Mouse (Mus musculus) c-Kit-positive CD71-negative TER-119-negative erythroid progenitor cells, embryonic 14.5 days (primary cell): ENCODE data around the gene Slc22a4.
"Not testable (repeated sequence)": the region's sequence is repeated elsewhere in the genome, so short reads cannot be mapped to it uniquely, and the experiment has no call there.

Experiments used
- DNase-seq: peaks from one replicate; pipeline ENCODE4 v3.0.0-alpha.2; 2013; ENCODE audit warnings: low read depth

The Slc22a4 gene

DNA sequence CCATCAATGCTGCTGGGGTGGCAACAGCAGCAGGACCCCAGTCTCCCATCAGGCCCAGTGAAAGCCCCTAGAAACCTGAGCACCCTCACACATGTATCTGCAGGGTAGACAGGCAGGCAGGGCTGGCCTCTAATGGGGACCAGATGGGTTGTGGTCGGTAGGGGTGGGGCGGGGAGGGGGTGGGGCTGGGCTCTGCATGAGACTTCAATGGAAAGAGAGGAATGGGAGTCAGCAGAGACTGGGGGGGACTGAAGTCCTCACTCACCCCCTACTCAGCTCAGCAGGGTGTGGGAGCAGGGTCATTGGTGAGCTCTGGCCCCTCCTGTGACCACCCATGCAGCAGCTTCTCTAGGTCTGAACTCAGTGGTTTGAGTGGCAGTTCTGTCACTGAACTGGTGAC lies 29.5 kb upstream of the Slc22a4 start:
- no peak for DNase-seq

DNA sequence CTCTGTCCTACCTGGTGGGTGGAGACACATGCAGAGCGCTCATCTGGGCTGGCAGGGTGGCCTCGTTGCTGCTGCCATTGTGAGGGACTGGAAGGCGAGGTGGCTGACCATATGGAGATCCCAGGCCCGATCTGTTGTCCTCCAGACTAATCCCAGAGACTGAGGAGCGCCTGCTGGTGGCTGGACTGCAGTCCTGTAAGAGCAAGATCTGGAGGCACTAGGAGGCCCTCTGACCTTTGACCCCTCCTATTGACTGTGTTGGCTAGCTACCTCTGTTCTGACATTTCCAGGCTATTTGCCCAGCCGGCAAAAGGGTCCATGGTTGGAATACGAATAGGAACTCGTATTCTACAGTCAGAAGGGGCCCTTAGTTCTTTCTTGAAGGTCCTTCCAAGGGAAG lies 28.2 kb upstream of the Slc22a4 start:
- DNase-seq = no peak

DNA sequence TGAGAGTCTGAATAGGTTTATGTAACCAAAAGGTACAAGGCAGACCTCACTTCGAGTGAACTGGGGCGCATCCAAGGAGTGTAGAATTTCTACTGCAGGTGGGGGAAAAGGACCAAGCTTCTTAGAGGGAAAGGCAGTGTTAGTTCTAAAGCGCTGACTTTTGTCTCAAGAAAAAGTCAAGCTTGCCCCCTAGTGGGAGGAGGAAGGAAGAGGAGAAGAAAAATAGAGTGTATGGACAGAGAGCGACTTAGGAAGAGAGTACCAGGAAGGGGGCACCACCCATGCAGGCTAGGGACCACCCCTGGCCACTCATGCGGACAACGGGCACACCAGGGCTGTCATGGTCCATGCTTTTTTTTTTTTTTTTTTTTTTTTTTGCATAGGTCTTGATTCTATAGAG lies 26.4 kb upstream of the Slc22a4 start:
- peak; percentile 72 for DNase-seq

DNA sequence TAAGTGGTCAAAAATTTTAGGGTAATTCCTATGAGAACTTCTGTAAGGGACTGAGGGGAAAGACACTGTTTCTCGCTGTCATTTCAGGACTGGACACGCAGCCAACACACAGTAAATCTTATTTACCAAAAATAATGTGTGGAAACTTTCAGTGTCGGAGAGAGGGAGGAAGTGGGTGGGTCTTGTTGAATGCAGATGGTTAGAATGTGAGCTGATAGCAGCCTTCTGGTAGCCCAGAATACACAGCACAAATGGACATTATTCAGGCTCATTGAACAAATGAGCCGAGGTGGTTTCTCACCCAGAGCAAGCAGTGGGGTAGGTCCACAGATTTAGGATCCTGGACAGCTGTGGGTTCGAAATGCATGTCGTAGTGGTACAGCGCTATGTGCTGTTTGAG lies 25.2 kb upstream of the Slc22a4 start:
- DNase-seq = no peak

DNA sequence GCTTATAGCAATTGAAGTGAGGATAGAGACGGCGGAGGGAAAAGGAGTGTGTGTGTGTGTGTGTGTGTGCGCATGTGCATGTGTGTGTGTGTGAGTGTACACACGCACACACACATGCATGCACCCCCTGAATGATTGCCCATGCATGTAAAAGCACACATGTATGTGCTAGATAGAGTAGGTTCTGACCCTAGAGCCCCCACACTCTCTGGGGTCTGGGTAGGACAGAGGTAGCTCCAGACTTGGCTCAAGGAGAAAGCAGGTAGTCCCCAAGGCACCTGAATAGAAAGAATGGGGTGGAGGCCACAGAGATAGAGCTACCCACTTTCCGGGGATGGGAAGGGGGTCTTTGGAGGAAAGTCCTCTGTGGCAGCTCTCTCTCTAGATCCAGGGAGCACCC lies 24.2 kb upstream of the Slc22a4 start:
- no peak for DNase-seq

DNA sequence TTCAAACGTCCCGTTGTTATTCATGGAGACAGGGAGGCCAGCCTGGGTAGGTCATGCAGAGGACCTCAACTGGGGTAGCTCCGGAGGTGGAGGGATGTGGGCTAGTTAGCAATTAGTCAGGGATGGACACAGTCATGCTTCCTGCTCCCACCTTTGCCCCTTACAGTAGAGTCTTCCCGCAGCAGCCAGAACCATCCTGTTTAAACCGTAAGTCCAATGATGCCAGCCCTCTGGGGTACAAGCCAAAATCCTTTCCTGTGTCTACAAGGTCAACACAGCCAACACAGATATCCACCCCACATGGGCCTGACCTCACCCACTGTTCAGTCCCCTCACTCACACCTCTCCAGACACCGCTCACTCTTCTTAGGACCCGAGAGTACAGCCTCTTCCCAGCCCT lies 23.3 kb upstream of the Slc22a4 start:
- no peak for DNase-seq

DNA sequence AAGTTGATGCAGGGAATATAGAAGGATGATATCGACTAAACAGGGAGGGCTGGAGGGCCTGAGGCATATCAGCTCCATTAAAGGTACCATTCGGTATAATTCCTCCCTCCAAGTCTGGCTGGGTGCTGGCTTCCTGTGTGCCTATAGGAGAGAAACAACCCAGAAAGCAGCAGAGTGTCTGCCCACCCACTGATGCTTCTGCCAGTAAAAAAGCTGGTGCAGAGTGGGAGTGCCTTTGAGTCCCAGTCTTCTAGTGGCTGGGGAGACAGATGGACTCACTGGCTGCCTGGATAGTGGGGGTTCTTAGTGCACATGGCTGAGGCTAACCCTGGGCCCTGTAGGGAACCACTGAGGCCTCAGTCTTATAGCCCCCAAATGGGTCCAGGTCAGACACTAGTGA lies 22.3 kb upstream of the Slc22a4 start:
- no peak for DNase-seq

DNA sequence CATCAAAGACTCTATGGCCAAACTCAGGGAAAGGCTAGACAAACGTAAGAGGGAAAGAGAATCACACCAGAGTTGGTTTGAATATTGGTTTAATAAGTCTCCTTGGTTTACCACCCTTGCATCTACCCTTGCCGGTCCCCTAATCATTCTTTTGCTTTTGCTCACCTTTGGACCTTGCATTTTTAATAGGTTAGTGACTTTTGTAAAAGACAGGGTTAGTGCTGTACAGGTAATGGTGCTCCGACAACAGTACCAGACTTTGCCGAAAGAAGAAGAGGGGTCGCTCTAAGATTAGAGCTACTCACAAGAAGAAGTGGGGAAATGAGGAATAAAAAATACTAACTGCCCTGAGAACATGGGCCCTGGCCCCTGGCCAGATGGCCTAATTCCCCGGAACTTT lies 12.8 kb upstream of the Slc22a4 start:
- DNase-seq = no peak

DNA sequence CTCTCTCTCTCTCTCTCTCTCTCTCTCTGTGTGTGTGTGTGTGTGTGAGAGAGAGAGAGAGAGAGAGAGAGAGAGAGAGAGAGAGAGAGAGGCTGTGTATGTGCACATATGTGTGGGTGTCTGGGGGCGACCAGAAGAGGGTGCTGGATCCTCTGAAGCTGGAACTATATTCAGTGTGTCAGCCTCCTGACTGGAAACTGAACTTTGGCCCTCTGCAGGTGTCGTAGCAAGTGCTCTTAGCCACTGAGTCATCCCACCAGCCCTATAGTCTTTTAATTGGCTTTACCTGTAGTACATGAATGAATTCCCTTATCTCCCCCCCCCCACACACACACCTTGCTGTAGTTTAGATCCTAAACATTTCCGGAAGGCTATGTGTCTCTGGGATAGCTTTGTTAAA lies 5.0 kb upstream of the Slc22a4 start:
- not testable (repeated sequence) for DNase-seq

DNA sequence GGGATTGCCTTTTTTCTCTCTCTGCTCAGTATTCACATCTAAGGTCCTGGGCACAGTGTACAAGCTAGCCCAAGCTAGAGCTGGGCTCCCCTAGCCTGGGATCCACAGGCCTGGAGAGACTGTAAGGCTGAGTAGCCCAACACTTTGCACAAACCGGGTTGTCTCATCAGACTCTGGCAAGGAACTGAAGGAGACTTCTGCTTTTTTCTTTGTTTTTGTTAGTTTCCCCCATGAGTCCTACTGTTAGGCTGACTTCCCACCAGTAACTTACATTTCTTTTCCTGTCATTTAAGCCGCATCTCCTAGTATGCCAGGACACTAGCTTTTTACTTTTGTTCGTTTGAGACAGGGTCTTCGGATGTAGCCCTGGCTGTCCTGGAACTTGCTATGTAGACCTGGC lies 1.1 kb upstream of the Slc22a4 start:
- no peak for DNase-seq

DNA sequence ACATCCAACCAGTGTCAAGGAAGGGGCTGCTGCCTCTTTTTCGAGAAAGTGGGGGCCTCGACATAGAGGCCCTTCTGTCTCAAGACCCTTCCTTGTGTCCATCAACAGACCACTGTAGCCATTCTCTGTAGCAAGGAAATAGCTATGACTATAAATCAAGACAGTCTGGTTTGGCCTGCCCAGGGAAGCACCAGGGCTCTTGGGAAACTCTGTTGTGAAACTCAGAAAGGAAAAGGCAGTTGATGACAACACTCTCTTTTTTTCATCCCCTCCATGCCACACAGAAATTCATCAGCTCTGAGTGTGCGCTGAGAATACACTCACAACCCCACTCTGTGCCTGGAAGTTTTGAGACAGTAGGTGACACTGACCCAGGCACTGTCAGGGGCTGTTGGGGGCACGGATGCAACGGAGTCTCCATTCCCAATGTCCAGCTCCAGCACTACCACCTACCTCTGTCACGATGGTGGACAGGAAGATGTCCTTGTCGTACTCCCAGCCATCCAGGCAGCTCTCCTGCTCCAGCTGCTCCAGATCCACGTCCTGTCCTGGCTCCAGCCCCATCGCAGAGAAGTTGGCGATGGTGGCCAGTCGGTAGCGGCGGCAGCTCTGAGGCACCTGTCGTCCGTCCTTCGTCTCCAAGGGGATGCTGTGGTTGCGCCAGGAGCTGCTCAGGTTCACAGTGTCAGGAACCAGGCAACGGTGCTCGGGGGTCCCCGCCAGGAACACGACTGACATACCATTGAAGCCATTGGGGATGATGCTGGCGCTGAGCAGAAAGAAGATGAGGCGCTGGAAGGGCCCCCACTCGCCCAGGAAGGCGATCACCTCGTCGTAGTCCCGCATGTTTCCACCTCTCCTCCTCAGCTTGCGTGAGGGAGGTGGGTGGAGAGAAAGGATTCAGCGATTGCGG lies 503 bp downstream of the Slc22a4 start:
- DNase-seq = no peak

DNA sequence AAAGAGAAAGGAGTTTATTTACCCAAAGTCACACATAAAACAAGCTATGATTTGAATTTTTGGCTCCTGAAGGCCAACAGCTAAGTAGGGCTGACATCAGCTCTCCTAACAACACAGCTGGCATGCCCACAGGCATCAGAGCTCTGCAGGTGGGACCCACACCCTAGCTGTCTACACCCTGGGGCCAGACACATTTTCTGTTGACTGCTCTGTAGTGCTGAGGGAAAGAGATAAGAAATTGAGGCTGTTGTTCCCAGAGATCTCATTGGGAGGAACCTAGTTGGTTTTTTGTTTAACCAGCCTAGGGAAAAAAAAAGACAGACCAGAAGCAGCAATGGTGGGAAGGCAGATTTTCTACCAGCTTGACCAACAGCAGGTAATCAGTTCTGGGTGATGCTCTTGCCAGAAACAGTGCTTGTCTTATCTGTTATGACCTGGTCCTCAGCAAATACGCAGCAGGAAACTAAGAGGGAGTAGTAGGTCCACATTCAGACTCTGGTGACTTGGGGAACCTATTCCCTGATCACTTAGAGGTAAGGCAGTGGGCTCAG lies 1.3 kb downstream of the Slc22a4 start:
- peak; percentile 23 for DNase-seq

DNA sequence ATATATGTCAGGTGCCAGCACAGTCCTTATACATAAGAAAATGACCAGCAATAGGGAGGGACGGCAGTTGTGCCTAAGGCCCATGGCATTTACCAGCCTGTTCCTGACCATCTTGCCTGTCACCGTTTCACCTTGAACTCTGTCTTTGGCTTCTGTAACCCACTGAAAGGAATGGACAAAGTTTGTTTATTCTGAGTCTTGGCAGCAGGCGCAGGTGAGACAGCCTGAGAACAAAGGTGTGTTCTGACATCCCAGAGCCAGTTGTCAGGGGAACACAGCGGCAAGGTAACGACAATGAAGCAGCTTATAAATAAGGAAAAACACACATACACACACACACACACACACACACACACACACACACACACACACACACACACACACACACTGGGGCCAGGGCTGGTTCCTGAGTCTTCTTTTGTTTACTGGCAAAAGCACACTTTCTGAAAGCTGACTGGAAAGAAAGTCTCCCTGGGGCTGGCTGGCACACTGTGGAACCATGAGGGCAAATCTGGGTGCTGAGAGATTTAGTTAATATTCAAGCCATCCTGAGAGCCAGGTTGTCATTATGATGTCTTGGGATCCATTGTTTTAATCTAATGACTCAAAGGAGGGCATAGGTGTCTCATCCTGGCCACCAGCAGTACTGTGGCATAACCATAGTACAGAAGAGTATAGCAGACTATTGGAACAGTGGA lies 6.3 kb downstream of the Slc22a4 start:
- no peak for DNase-seq

DNA sequence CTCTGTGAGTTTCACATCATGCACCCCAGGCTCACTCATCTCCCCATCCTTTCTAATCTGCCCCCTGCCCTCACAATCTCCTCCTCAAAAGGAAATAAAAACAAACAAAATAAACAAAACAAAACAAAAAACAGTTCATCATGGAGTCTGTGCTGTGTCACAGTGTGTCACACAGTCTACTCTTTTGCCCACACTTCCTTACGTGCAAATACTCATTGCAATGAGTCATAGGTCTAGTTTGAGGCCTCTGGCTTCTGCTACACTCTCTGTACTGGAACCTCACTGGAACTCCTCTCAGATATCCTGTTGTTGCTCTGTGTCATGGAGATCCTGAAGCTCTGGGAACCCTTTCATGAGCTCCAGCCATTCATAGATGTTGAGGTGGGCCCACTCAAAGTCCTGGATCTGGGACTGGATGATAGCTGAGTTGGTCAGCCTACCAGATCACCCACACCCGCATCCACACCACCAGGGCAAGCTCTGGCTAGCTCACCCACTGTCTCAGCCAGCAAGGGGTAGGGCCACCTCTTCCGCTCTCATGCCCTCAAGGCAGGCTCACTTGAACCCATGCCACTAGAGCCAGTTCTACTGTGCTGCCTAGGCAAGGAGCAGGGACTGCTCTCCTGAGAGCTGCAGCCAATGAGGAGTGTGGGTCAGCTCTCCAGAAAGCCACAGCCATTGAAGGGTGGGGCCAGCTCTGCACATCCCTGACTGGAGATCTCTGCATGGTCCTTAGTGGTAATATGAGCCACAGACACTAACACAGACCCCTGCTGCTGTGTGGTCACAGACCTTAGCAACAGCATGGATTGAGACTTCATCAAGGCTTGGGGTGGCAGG lies 8.8 kb downstream of the Slc22a4 start:
- DNase-seq = no peak

DNA sequence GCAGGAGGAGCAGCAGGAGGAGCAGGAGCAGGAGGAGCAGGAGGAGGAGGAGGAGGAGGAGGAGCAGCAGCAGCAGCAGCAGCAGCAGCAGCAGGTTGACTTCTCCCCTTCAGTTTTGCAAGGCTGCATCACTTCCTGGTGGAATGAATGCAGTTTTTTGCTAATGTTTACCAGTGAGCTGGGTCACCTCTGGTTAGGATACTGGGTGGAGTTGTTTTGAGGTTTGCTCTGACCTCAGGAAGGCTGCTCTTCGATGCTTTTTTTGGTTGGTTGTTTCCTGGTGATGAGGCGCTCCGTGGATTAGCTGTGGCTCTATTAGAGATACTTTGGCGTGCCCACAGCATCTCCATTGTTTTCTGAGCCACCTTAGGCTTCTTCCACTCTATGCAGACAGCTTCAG lies 10.3 kb downstream of the Slc22a4 start:
- no peak for DNase-seq

DNA sequence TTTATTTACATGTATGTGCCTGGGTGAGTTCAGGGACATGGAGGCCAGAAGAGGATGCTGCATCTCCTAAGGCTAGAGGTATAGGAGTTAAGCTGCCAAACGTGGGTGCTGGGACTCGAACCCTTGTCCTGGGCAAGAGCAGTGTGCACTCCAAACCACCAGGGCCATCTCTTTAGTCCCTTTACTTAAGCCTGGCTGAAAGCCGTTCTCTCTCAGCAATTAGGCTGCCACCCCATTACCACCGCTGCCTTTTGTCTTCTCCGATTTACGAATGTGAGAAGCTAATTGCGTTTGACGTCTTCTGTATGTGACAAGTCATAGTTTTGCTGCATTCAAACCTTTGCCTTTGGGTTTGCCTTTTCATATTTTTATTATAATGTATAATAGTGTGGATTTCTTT lies 11.8 kb downstream of the Slc22a4 start:
- DNase-seq = no peak

DNA sequence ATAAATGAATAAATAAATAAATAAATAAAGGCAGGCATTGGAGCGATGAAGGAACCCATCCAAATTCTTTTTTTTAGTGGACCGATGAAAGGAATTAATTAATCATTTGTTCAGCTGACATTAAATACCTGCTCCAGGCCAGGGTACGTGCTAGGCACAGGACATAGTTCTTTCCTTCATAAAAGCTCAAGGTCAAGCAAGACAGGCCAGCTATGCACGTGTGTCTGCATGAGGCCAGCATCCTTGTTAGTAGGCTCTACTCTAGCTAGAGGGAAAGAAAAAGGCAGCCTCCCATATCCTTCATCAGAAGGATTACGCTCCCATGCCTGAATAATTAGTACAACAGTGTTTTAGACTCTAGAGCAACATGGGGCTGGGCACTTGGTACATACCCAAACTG lies 14.9 kb downstream of the Slc22a4 start:
- DNase-seq = no peak

DNA sequence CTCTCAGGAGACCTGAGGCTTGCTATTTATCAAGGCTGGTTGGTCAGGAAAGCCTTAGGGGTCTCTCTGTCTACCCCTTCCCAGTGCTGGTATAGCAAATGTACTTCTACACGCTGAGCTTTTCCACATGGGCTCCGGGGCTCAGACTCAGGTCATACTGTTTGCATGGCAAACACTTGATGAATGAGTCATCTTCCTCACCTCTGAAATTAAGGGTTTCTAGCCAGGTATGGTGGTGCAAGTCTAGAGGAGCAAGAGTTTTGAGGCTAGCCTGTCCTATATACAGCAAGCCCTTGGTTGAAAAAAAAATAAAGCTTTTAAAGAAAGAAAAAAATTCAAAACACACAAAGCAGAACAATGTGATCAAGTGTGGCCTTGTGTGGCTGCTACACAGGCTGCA lies 16.6 kb downstream of the Slc22a4 start:
- DNase-seq = no peak

DNA sequence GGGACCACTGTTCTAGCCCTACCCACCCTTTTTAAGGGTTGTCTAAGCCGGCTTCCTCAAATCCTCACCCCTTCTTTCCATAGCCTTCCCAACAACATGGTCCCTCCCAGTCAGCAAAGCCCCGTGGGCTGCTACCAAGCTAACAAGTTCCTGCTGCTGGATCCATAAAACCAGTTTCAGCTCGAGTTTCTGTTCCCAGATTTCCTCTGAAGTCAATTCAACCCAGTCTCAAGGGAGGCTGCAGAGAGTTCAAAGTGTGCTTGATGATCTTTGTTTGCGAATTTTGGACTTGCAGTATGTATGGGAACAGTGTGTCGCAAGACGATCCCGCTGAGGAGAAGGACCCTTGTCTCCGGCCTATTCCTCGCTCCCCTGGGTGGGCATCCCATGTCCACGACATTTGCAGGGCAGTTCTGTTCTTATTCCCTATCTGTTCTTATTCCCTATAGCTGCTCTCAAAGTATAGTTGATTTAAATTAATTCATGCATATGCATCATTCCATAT lies 19.4 kb downstream of the Slc22a4 start:
- no peak for DNase-seq

DNA sequence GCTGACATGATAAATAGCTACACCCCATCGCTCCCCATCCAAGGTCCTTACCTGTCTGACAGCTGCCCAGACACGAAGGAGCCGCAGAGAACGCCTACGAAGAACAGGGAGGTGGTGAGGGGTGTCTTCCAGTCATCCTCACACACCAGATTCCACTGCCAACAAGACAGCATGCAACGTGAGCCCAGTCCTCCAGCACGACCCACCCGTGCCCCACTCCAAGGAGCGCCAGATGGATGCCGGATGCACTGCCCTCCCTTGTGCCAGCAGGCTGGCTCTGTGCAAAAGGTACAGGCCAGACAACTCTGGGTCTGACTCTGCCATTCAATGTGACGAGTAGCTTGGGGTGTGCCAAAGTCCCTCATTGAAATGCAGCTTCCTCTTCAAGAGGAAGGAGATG lies 20.2 kb downstream of the Slc22a4 start:
- no peak for DNase-seq

DNA sequence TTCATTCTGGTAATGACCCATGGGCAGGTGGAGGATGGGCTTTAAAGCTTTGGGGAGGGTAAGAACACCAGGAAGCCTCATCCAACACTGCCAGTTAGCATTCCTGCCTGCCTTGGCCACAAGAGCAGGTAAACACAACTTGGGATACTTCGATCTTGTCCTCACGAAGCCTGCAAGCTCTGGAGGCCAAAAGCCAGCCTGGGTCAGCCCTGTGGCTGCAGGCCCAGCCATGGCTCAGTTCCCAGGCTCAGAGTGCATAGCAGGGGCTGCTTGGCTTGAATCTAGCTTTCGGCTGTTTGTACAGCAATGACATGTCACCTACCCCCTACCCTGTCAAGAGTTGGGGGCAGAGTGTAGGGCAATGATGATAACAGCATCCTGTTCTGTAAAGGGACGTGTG lies 21.0 kb downstream of the Slc22a4 start:
- DNase-seq = no peak

DNA sequence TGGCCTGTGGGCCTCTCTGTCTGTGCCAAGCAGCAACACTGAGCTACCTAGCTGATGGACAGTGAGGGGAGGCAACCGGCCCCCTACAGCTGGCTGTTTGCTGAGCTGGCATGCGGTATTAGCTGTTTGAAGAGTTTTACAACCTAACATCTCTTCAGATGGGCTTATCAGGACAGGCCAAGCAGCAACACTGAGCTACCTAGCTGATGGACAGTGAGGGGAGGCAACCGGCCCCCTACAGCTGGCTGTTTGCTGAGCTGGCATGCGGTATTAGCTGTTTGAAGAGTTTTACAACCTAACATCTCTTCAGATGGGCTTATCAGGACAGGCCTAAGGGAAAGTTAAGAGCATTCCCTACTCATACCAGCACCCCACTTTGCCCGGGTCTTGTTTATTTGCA lies 21.5 kb downstream of the Slc22a4 start:
- not testable (repeated sequence) for DNase-seq
